Mouse (Mus musculus) adrenal gland, postnatal 10 days (tissue): Measurements from ENCODE around the gene Olfr25. TPM values are rescaled to one million over a fixed set of nuclear protein-coding genes. Genes with fewer than 3 reads are reported as not detected.

Experiments
- DNase-seq: peaks from one replicate; pipeline ENCODE4 v3.0.0; 2021; ENCODE audit warnings: mixed read lengths
- long read RNA-seq, 2 experiments: library from polyadenylated mRNA; stranded (forward); transcript quantifications; one replicate each; pipeline ENCODE4 v2.0.0; 2021
- total RNA-seq, 2 experiments: library from RNA; stranded (reverse); gene quantifications; 2 replicates each; pipeline ENCODE4 v1.2.3; 2021

Gene Olfr25
- not detected for total RNA-seq
- long read RNA-seq, experiment 1, result 0 reads
- long read RNA-seq, experiment 2, result 0 reads

DNA sequence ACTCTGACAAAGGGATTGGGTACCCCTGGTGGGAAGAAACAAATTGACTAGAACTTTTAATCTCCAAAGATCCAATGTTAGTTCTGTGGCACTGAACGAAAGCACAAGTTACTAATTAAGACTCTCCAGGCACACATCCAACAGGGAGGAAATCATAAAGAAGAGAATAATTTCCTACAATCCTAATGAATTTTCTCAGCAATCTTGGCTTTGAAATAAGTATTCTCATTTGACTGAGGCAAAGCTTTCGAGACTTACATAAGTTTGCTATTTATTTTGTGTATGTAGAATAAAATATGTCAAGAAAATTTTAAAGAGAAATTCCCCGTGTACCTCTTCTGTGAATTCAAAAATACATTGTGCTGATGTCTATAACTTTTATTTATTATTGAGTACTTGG is at the start of gene Olfr25:
Gene Olfr25 (plus strand): TSS at position 301 of the 400 bp plus-strand sequence.
- no peak for DNase-seq

DNA sequence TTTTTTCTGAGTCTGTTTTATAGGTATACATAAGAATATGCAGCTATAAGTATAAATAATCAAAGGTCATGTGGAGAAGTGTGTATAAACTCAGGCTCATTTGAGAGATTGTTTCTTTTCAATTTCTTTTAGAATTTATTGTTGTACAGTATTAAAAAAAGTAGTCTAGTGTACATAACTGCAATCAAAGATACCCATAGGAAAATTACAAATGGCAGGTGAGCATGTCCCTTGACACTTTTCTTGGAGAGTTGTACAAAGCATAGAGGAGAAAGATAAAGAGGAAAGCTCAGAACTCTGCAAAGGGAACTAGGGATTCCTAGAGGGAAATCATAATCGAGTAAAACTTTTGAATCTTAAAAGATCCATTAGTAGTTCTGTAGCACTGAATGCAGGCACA is 38.1 kb upstream of the Olfr25 start, which contains the start of gene Olfr896-ps1:
Gene Olfr896-ps1 (plus strand): TSS at position 301 of the 400 bp plus-strand sequence.
- DNase-seq, result no peak

DNA sequence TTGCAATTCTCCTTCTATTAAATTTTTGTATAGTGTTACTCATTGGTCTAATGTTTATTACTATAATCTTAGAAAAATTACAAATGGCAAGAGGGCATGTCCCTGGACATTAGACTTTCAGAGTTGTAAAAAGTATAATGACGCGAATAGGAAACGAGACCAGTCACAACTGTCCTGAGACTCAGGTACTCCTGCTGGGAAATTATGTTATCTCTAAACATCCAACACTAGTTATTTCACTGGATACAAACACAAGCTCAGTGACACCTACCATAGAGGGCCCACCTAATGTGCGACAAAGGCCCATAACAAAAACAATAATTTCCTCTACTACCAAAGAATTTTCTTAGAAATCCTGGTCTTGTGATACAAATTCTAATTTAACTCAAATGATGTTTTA is 19.3 kb downstream of the Olfr25 start, which contains the start of gene Olfr898:
Gene Olfr898 (plus strand): TSS at position 301 of the 400 bp plus-strand sequence.
- no peak for DNase-seq

DNA sequence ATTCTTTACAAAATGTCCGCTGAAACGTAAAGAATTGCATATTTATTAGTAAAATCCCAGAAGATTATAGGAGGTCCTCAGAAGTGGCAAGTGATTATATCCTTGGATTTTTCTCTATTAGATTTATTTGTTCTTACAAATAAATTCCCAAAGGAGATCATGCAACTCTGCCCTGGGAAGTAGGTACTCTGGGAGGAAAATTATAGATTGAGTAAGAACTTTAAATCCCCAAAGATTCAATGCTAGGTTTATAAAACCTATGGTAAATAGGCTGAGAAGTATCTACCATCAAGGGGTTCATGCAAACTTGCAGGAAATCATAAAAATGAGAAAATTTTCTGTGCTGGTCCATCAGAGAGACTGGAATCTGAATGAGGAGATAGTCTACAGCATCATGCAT is 37.7 kb downstream of the Olfr25 start, which contains the start of gene Olfr250:
Gene Olfr250 (plus strand): TSS at position 301 of the 400 bp plus-strand sequence.
- no peak for DNase-seq

DNA sequence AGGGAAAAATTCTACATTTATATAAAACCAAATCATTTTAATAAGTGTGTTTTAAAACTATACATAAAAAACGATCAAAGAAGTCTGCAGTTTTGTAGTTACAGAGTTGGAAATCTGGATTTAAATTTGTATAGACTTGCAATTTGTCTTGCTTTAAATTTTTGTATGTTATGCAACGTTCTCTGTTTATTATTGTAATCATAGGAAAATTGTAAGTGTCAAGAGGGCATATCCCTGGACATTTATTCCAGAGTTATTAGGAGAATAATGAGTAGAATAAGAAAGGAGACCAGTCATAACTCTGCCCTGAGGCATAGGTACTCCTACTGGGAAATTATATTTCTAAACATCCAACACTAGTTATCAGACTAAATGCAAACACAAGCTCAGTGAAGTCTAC is 47.9 kb downstream of the Olfr25 start, which contains the start of gene Olfr251:
Gene Olfr251 (plus strand): TSS at position 301 of the 400 bp plus-strand sequence.
- DNase-seq, result no peak

Other genes with a start within 250 kb of the Olfr25 start
- not detected for gene Olfr887, start 245.0 kb upstream of the Olfr25 start, total RNA-seq
- gene Olfr888, start 220.9 kb upstream of the Olfr25 start, total RNA-seq, result not detected
- under 1 TPM in 1 of 2 experiments, not detected in 1; 0.06 TPM for gene Olfr889, start 213.9 kb upstream of the Olfr25 start, total RNA-seq
- not detected for gene Olfr890, start 186.5 kb upstream of the Olfr25 start, total RNA-seq
- not detected for gene Olfr891, start 148.2 kb upstream of the Olfr25 start, total RNA-seq
- not detected for gene Olfr893, start 120.7 kb upstream of the Olfr25 start, total RNA-seq
- not detected for gene Olfr894, start 111.0 kb upstream of the Olfr25 start, total RNA-seq
- not detected for gene Olfr143, start 76.3 kb upstream of the Olfr25 start, total RNA-seq
- gene Olfr895, start 61.2 kb upstream of the Olfr25 start, total RNA-seq, result not detected
- not detected for gene Olfr896-ps1, start 38.0 kb upstream of the Olfr25 start, total RNA-seq
- gene Olfr898, start 19.4 kb downstream of the Olfr25 start, total RNA-seq, result not detected
- not detected for gene Olfr250, start 37.8 kb downstream of the Olfr25 start, total RNA-seq
- not detected for gene Olfr251, start 48.0 kb downstream of the Olfr25 start, total RNA-seq
- not detected for gene Olfr147, start 72.6 kb downstream of the Olfr25 start, total RNA-seq
- not detected for gene Olfr901, start 100.4 kb downstream of the Olfr25 start, total RNA-seq
- not detected for gene Olfr902, start 118.6 kb downstream of the Olfr25 start, total RNA-seq
- gene Olfr904, start 134.1 kb downstream of the Olfr25 start, total RNA-seq, result not detected
- not detected for gene Olfr905, start 142.0 kb downstream of the Olfr25 start, total RNA-seq
- gene Olfr906, start 158.0 kb downstream of the Olfr25 start, total RNA-seq, result not detected
- gene Olfr907, start 166.7 kb downstream of the Olfr25 start, total RNA-seq, result not detected
- gene Olfr911-ps1, start 192.5 kb downstream of the Olfr25 start, total RNA-seq, result not detected
- not detected for gene Olfr910, start 208.8 kb downstream of the Olfr25 start, total RNA-seq